Mouse (Mus musculus) bone marrow, adult 2 months (tissue): Measurements from ENCODE around the gene 4930556J24Rik. TPM values are rescaled to one million over a fixed set of nuclear protein-coding genes. Genes with fewer than 3 reads are reported as not detected.

Source experiments
- H3K27ac ChIP-seq: fragments of 200-500 bp; 2 replicates; pipeline ENCODE4 v1.5.1; 2012; ENCODE audit warnings: low read depth, mild to moderate bottlenecking, control low read depth, inconsistent platforms, low read length; ENCODE audit not compliant: control insufficient read depth, poor library complexity, insufficient read depth
- H3K4me1 ChIP-seq: fragments of 200-500 bp; 2 replicates; pipeline ENCODE4 v1.6.1; 2011; ENCODE audit warnings: low read length; ENCODE audit not compliant: control insufficient read depth, insufficient read depth
- H3K4me3 ChIP-seq: fragments of 200-500 bp; replicated peaks from 2 replicates; pipeline ENCODE3; 2011; ENCODE audit warnings: mild to moderate bottlenecking, low read depth, low read length, control low read depth; ENCODE audit not compliant: control insufficient read depth
- CTCF ChIP-seq: fragments of 200-500 bp; IDR thresholded peaks from 2 replicates; pipeline ENCODE4 v1.5.1; 2011; ENCODE audit warnings: low read length, control low read depth; ENCODE audit not compliant: control insufficient read depth, insufficient read depth
- POLR2A ChIP-seq: fragments of 200-500 bp; IDR thresholded peaks from 2 replicates; pipeline ENCODE4 v1.6.1; 2011; ENCODE audit warnings: low read depth, mild to moderate bottlenecking, control low read depth, low read length, borderline replicate concordance; ENCODE audit not compliant: control insufficient read depth
- WGBS: fragments of 180-500 bp; shearing (Covaris S2); methylation state at CpG from one replicate; pipeline ENCODE4 v1.1.7; 2018; 5-methylcytosine and 5-hydroxymethylcytosine counted together
- polyA plus RNA-seq: library from polyadenylated mRNA; stranded (reverse); fragments of >200 nt; gene quantifications from 2 replicates; pipeline ENCODE4 v1.2.4, GENCODE M21; 2011; ENCODE audit warnings: low replicate concordance; ENCODE audit not compliant: missing spikeins, insufficient read depth, insufficient read length

4930556J24Rik gene
- polyA plus RNA-seq, 1 experiment: not detected

GRCm38 (mm10) chr11:3982275-3983209 is 6.0 kb upstream of the 4930556J24Rik start:
- WGBS: 70% methylated on average over 7 of the region's 7 CpGs
- no peak overlapping the region for H3K27ac ChIP-seq
- no peak for TF ChIP-seq CTCF
- TF ChIP-seq POLR2A: no peak
- H3K4me3 ChIP-seq: no peak overlapping the region
- H3K4me1 ChIP-seq: no peaks in the 10 kb centered on the region

GRCm38 (mm10) chr11:3981536-3981935 is 5.0 kb upstream of the 4930556J24Rik start:
- Histone ChIP-seq H3K4me3 (no peak overlapping the region), H3K4me1 (no peaks in the 10 kb centered on the region), H3K27ac (no peak overlapping the region)
- TF ChIP-seq POLR2A (no peak), CTCF (no peak)
- WGBS: 55% methylated on average over 6 of the region's 6 CpGs

GRCm38 (mm10) chr11:3978421-3978820 is 1.8 kb upstream of the 4930556J24Rik start:
- H3K4me1 ChIP-seq: no peaks in the 10 kb centered on the region
- TF ChIP-seq POLR2A (no peak), CTCF (no peak)
- WGBS: 82% methylated on average over 5 of the region's 5 CpGs
- H3K4me3 ChIP-seq: no peak overlapping the region
- H3K27ac ChIP-seq: no peak overlapping the region

GRCm38 (mm10) chr11:3974311-3974710 is 2.3 kb downstream of the 4930556J24Rik start:
- WGBS: 74% methylated on average over 3 of the region's 3 CpGs
- Histone ChIP-seq H3K27ac (no peak overlapping the region), H3K4me1 (no peaks in the 10 kb centered on the region), H3K4me3 (no peak overlapping the region)
- TF ChIP-seq CTCF: no peak
- no peak for TF ChIP-seq POLR2A

GRCm38 (mm10) chr11:3973081-3973480 is 3.5 kb downstream of the 4930556J24Rik start:
- 89% methylated on average over 7 of the region's 7 CpGs for WGBS
- Histone ChIP-seq H3K4me1 (no peaks in the 10 kb centered on the region), H3K4me3 (no peak overlapping the region), H3K27ac (no peak overlapping the region)
- no peak for TF ChIP-seq POLR2A
- TF ChIP-seq CTCF: no peak

- H3K4me3 ChIP-seq: no peak overlapping the region
- H3K4me1 ChIP-seq: no peaks in the 10 kb centered on the region
- TF ChIP-seq POLR2A (no peak), CTCF (no peak)
- no peak overlapping the region for H3K27ac ChIP-seq
- 87% methylated on average over 7 of the region's 7 CpGs for WGBS
These were observed 6.2 kb downstream of the 4930556J24Rik start for GRCm38 (mm10) chr11:3970361-3970760.

GRCm38 (mm10) chr11:3969837-3970236 is 6.7 kb downstream of the 4930556J24Rik start:
- Histone ChIP-seq H3K4me3 (no peak overlapping the region), H3K27ac (no peak overlapping the region), H3K4me1 (peaks cover 2% of the 10 kb centered on the region)
- 75% methylated on average over 3 of the region's 3 CpGs for WGBS
- no peak for TF ChIP-seq POLR2A
- TF ChIP-seq CTCF: no peak

- 4% methylated on average over 11 of the region's 11 CpGs for WGBS
- no peak overlapping the region for H3K27ac ChIP-seq
- peaks cover 2% of the 10 kb centered on the region for H3K4me1 ChIP-seq
- peak overlapping the region; percentile 66 for H3K4me3 ChIP-seq
- TF ChIP-seq POLR2A (no peak), CTCF (no peak)
These were observed 12.0 kb downstream of the 4930556J24Rik start for GRCm38 (mm10) chr11:3964416-3965172.
